Mouse (Mus musculus) liver, embryonic 12.5 days (tissue): ENCODE results near the gene Samd4. TPM values are rescaled to one million over a fixed set of nuclear protein-coding genes. Genes with fewer than 3 reads are reported as not detected.

Experiments
- ATAC-seq: fragments of 200-750 bp; cut with Nextera tagmentation; 2 replicates; pipeline ENCODE4 v1.8.0; 2017; ENCODE audit warnings: moderate number of reproducible peaks, mild to moderate bottlenecking, moderate library complexity
- H3K27ac ChIP-seq: fragments of 300-500 bp; sonication (generic); 2 replicates; pipeline ENCODE4 v1.5.1; 2016; ENCODE audit warnings: mild to moderate bottlenecking
- H3K27me3 ChIP-seq: fragments of 300-500 bp; sonication (generic); replicated peaks from 2 replicates; pipeline ENCODE4 v1.6.1; 2016; ENCODE audit warnings: mild to moderate bottlenecking, moderate library complexity
- H3K36me3 ChIP-seq: fragments of 300-500 bp; sonication (generic); 2 replicates; pipeline ENCODE4 v1.6.1; 2016; ENCODE audit warnings: mild to moderate bottlenecking, moderate library complexity
- H3K4me1 ChIP-seq: fragments of 300-500 bp; sonication (generic); 2 replicates; pipeline ENCODE4 v1.6.1; 2016
- H3K4me2 ChIP-seq: fragments of 300-500 bp; sonication (generic); 2 replicates; pipeline ENCODE4 v1.6.1; 2016; ENCODE audit warnings: mild to moderate bottlenecking, moderate library complexity
- H3K4me3 ChIP-seq: fragments of 300-500 bp; sonication (generic); 2 replicates; pipeline ENCODE4 v1.5.1; 2016; ENCODE audit warnings: mild to moderate bottlenecking, moderate library complexity
- H3K9ac ChIP-seq: fragments of 300-500 bp; sonication (generic); 2 replicates; pipeline ENCODE4 v1.6.1; 2016; ENCODE audit warnings: mild to moderate bottlenecking, moderate library complexity
- H3K9me3 ChIP-seq: fragments of 300-500 bp; sonication (generic); replicated peaks from 2 replicates; pipeline ENCODE4 v1.6.1; 2016; ENCODE audit warnings: mild to moderate bottlenecking, moderate library complexity
- WGBS: fragments of 180-500 bp; shearing (Covaris S2); methylation state at CpG from one replicate; pipeline ENCODE4 v1.1.7; 2016; ENCODE audit not compliant: insufficient replicate concordance; 5-methylcytosine and 5-hydroxymethylcytosine counted together
- polyA plus RNA-seq: library from polyadenylated mRNA; unstranded; fragments of >200 nt; fragmentation: Nextera tagmentation; extraction: Ambion mirVana; gene quantifications from 2 replicates; pipeline ENCODE4 v1.2.1, GENCODE M21; 2016

Gene Samd4
- polyA plus RNA-seq, 1 experiment from 2014 or later = 0.67 TPM

GRCm38 (mm10) chr14:46982106-46982505, 99.5 kb downstream of the Samd4 start:
- H3K27ac ChIP-seq = no peak overlapping the region
- no peaks in the 10 kb centered on the region for H3K9me3 ChIP-seq
- H3K27me3 ChIP-seq = no peaks in the 10 kb centered on the region
- ATAC-seq = no peak
- no peaks in the 10 kb centered on the region; the same call in 1 of the 2 replicates for H3K4me1 ChIP-seq
- WGBS = 61% methylated on average over 6 of the region's 6 CpGs
- no peak overlapping the region for H3K4me2 ChIP-seq
- no peak overlapping the region for H3K4me3 ChIP-seq
- no peaks in the 10 kb centered on the region for H3K36me3 ChIP-seq
- no peak overlapping the region for H3K9ac ChIP-seq

- Histone ChIP-seq H3K36me3 (no peaks in the 10 kb centered on the region), H3K9me3 (no peaks in the 10 kb centered on the region), H3K4me3 (no peak overlapping the region), H3K27ac (no peak overlapping the region), H3K9ac (no peak overlapping the region), H3K4me1 (no peaks in the 10 kb centered on the region; the same call in 1 of the 2 replicates), H3K27me3 (no peaks in the 10 kb centered on the region; the same call in 1 of the 2 replicates), H3K4me2 (no peak overlapping the region)
- no peak for ATAC-seq
- WGBS = 64% methylated on average over 8 of the region's 8 CpGs
Observed at GRCm38 (mm10) chr14:46984542-46985125, 102.0 kb downstream of the Samd4 start.

GRCm38 (mm10) chr14:46989694-46990093, 107.0 kb downstream of the Samd4 start:
- H3K36me3 ChIP-seq = no peaks in the 10 kb centered on the region
- ATAC-seq = no peak
- no peaks in the 10 kb centered on the region; the same call in 1 of the 2 replicates for H3K27me3 ChIP-seq

GRCm38 (mm10) chr14:46990450-46990849, 107.8 kb downstream of the Samd4 start:
- H3K27me3 ChIP-seq = no peaks in the 10 kb centered on the region; the same call in 1 of the 2 replicates
- no peaks in the 10 kb centered on the region for H3K4me1 ChIP-seq
- H3K36me3 ChIP-seq = no peaks in the 10 kb centered on the region
- WGBS = 56% methylated on average over 3 of the region's 3 CpGs
- ATAC-seq = no peak
- H3K4me3 ChIP-seq = no peak overlapping the region
- no peak overlapping the region for H3K4me2 ChIP-seq
- H3K9me3 ChIP-seq = no peaks in the 10 kb centered on the region
- H3K27ac ChIP-seq = no peak overlapping the region
- H3K9ac ChIP-seq = no peak overlapping the region

More at GRCm38 (mm10) chr14:46989694-46990093, 107.0 kb downstream of the Samd4 start:
- 40% methylated on average over 4 of the region's 4 CpGs for WGBS
- Histone ChIP-seq H3K4me2 (no peak overlapping the region), H3K4me3 (no peak overlapping the region), H3K4me1 (no peaks in the 10 kb centered on the region), H3K27ac (no peak overlapping the region), H3K9ac (no peak overlapping the region), H3K9me3 (no peaks in the 10 kb centered on the region)

- no peaks in the 10 kb centered on the region for H3K9me3 ChIP-seq
- no peak for ATAC-seq
- WGBS = 42% methylated on average over 7 of the region's 7 CpGs
Observed at GRCm38 (mm10) chr14:46994704-46995103, 112.0 kb downstream of the Samd4 start.

GRCm38 (mm10) chr14:46999321-47000025, 116.8 kb downstream of the Samd4 start:
- Histone ChIP-seq H3K4me1 (no peaks in the 10 kb centered on the region), H3K9me3 (no peaks in the 10 kb centered on the region), H3K27me3 (no peaks in the 10 kb centered on the region), H3K36me3 (no peaks in the 10 kb centered on the region), H3K4me3 (no peak overlapping the region), H3K4me2 (no peak overlapping the region), H3K27ac (no peak overlapping the region), H3K9ac (no peak overlapping the region)
- no peak for ATAC-seq
- 53% methylated on average over 9 of the region's 9 CpGs for WGBS

More at GRCm38 (mm10) chr14:46994704-46995103, 112.0 kb downstream of the Samd4 start:
- H3K9ac ChIP-seq = no peak overlapping the region
- no peaks in the 10 kb centered on the region for H3K36me3 ChIP-seq
- H3K27me3 ChIP-seq = no peaks in the 10 kb centered on the region; the same call in 1 of the 2 replicates
- H3K4me2 ChIP-seq = no peak overlapping the region
- H3K27ac ChIP-seq = no peak overlapping the region
- no peak overlapping the region for H3K4me3 ChIP-seq
- H3K4me1 ChIP-seq = no peaks in the 10 kb centered on the region

- Histone ChIP-seq H3K9ac (no peak overlapping the region), H3K36me3 (no peaks in the 10 kb centered on the region), H3K4me3 (no peak overlapping the region), H3K9me3 (no peaks in the 10 kb centered on the region), H3K27ac (no peak overlapping the region), H3K4me2 (no peak overlapping the region), H3K27me3 (no peaks in the 10 kb centered on the region), H3K4me1 (no peaks in the 10 kb centered on the region)
- WGBS = 66% methylated on average over 7 of the region's 11 CpGs
- no peak for ATAC-seq
Observed at GRCm38 (mm10) chr14:47000096-47000736, 117.6 kb downstream of the Samd4 start.

GRCm38 (mm10) chr14:47000786-47001761, 118.4 kb downstream of the Samd4 start:
- H3K27me3 ChIP-seq = no peaks in the 10 kb centered on the region
- no peak overlapping the region for H3K27ac ChIP-seq
- no peak overlapping the region for H3K4me3 ChIP-seq
- no peaks in the 10 kb centered on the region for H3K36me3 ChIP-seq
- no peak overlapping the region for H3K4me2 ChIP-seq
- no peaks in the 10 kb centered on the region for H3K4me1 ChIP-seq
- no peaks in the 10 kb centered on the region for H3K9me3 ChIP-seq
- H3K9ac ChIP-seq = no peak overlapping the region
- no peak for ATAC-seq
- WGBS = 66% methylated on average over 24 of the region's 24 CpGs

- Histone ChIP-seq H3K4me2 (no peak overlapping the region), H3K4me3 (no peak overlapping the region), H3K4me1 (no peaks in the 10 kb centered on the region), H3K36me3 (no peaks in the 10 kb centered on the region), H3K9ac (no peak overlapping the region), H3K9me3 (no peaks in the 10 kb centered on the region), H3K27ac (no peak overlapping the region), H3K27me3 (no peaks in the 10 kb centered on the region)
- no peak for ATAC-seq
- WGBS = 22% methylated on average over 3 of the region's 3 CpGs
Observed at GRCm38 (mm10) chr14:47004161-47004560, 121.5 kb downstream of the Samd4 start.

GRCm38 (mm10) chr14:47011171-47012139, 128.8 kb downstream of the Samd4 start:
- H3K4me1 ChIP-seq = no peaks in the 10 kb centered on the region
- WGBS = 45% methylated on average over 18 of the region's 18 CpGs
- no peaks in the 10 kb centered on the region for H3K36me3 ChIP-seq
- H3K27ac ChIP-seq = no peak overlapping the region
- H3K4me2 ChIP-seq = no peak overlapping the region
- H3K27me3 ChIP-seq = no peaks in the 10 kb centered on the region
- no peaks in the 10 kb centered on the region for H3K9me3 ChIP-seq
- H3K9ac ChIP-seq = no peak overlapping the region
- no peak for ATAC-seq
- no peak overlapping the region for H3K4me3 ChIP-seq

- Histone ChIP-seq H3K36me3 (no peaks in the 10 kb centered on the region), H3K27ac (no peak overlapping the region), H3K4me1 (no peaks in the 10 kb centered on the region), H3K4me3 (no peak overlapping the region), H3K4me2 (no peak overlapping the region), H3K9me3 (no peaks in the 10 kb centered on the region), H3K27me3 (no peaks in the 10 kb centered on the region), H3K9ac (no peak overlapping the region)
- no peak for ATAC-seq
- WGBS = 78% methylated on average over 3 of the region's 3 CpGs
Observed at GRCm38 (mm10) chr14:47015618-47016017, 133.0 kb downstream of the Samd4 start.
